Mouse (Mus musculus): ENCODE results near the gene Car2.

Car2 gene

GRCm38 (mm10) chr3:14886102-14887098 lies at the start of gene Car2:
Gene Car2 (plus strand): TSS chr3:14886273.
- DNase-seq = peak; percentile 66

- DNase-seq = no peak
Measured at GRCm38 (mm10) chr3:14838936-14839335, 47.1 kb upstream of the Car2 start.

- DNase-seq = no peak
Measured at GRCm38 (mm10) chr3:14839466-14840118, 46.5 kb upstream of the Car2 start.

- DNase-seq = no peak
Measured at GRCm38 (mm10) chr3:14848587-14849254, 37.4 kb upstream of the Car2 start.

- DNase-seq = no peak
Measured at GRCm38 (mm10) chr3:14853966-14854365, 32.1 kb upstream of the Car2 start.

DNA sequence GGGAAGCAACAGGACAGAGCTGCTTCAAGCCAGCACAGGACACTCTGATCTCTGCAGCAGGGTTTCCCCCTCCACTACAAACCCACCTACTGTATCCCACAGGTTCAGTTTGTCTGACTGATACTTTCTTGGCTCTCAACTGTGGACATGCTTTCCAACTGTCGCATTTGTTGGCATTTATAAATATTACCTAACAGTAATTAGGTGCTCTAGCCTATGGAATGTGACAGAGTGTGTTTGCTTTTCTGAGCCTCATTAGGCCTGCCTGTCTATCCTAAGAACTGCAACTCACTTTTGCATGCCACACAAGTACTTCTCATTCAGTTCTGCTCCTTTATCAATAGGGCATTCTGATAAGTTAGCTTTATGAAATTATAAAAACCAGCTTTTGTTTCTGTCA lies 31.6 kb upstream of the Car2 start:
- no peak for DNase-seq

DNA sequence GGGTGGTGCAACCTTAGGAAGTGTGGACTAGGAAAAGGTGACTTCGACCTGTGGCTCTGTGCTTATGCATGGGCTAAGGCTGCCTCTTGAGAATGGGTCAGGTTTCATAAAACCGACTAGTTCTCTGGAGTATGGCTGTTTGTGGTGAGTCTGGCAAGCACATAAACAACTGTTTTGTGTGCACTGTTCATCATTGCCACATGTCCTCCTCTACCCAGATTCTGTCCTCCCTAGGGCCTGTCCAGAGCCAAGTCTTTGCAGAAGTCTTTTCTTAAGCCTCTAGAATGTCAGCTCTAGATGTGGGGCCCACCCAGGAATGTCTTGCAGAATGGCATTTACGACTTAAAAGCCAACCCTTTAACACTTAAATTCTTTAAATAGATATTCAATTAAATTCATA lies 28.2 kb upstream of the Car2 start:
- no peak for DNase-seq

DNA sequence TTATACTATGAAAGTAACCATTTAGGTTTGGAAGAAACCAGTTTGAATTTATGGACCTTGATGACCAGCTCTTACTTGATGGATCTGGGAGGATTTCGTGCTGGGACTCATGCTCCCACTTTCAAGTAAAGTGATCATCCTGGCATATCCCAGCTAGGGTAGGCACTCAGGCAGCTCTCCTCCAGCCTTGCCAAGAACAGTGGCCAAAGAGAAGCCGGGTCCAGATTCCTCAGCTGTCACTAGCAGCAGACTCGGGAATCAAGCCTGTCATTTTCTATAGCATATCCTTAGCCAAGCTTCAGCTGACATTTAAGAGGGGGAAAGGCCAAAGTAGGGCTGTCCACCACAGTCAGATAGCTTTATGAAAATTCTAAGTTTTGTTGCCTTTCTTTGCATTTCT lies 25.8 kb upstream of the Car2 start:
- DNase-seq = no peak

DNA sequence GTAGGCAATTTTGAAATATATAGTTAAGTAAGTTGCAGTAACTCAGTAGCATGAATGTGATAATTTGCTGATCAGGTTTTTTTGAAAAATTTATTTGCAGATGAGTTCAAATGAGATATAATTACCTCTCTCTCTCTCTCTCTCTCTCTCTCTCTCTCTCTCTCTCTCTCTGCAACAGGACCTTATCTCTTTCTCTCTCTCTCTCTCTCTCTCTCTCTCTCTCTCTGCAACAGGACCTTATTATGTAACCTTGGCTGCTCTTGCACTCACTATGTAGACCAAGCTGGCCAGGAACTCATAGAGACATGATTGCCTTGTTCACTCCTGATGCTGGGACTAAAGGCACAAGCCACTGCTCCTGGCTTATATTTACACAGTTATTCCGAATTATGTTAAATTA lies 24.9 kb upstream of the Car2 start:
- no peak for DNase-seq

DNA sequence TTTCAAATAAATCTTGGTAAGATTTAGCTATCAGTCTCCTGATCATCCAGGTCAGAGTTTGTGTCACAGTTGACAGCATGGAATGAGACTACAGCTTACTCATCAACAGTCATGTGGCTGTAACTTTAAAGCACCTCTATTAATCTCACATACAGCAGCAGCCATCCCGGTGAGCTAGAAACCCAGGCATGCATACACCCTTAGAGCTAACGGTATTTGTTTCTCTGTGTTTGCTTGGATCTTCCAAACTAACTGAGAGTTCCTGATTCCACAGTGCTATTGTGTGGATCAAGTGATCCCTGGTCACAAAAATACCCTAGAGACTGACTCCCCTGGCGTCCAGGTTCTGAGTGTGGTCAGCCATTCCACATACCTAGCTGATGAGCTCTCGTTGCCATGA lies 24.3 kb upstream of the Car2 start:
- DNase-seq = no peak

- no peak for DNase-seq
Measured at GRCm38 (mm10) chr3:14862654-14863021, 23.4 kb upstream of the Car2 start.

- peak; percentile 17 for DNase-seq
Measured at GRCm38 (mm10) chr3:14863022-14863711, 22.9 kb upstream of the Car2 start, which contains the start of gene Car3. Gene Car3 (plus strand): TSS chr3:14863512.

- no peak for DNase-seq
Measured at GRCm38 (mm10) chr3:14863922-14864321, 22.2 kb upstream of the Car2 start.

DNA sequence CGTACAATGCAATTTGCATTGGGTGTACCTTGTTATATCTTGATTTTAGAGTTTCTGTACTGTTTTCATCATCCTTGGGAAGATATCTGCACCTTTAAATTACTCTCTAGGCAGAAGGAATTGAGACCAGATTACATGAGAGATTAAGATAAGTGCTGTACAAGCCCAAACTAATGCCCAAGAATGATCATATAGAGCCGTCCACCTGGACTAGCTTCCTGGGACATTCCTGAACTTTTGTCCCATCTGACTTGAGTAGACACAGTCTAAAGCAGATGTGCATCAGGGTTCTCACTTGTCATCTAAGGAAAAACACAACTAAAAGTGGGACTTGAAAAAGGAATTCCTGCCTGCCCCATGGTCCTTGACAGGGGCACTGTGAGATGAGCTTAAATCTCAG lies 20.1 kb upstream of the Car2 start:
- DNase-seq = no peak

- peak; percentile 61 for DNase-seq
Measured at GRCm38 (mm10) chr3:14869779-14870178, 16.3 kb upstream of the Car2 start.

GRCm38 (mm10) chr3:14870528-14870927 lies 15.5 kb upstream of the Car2 start:
- no peak for DNase-seq

GRCm38 (mm10) chr3:14871386-14871785 lies 14.7 kb upstream of the Car2 start:
- peak; percentile 17 for DNase-seq

- DNase-seq = no peak
Measured at GRCm38 (mm10) chr3:14874402-14875040, 11.6 kb upstream of the Car2 start.

GRCm38 (mm10) chr3:14876325-14876918 lies 9.7 kb upstream of the Car2 start:
- DNase-seq = no peak

GRCm38 (mm10) chr3:14877251-14877909 lies 8.7 kb upstream of the Car2 start:
- no peak for DNase-seq

- DNase-seq = no peak
Measured at GRCm38 (mm10) chr3:14878749-14879223, 7.3 kb upstream of the Car2 start.

Data from right cerebral cortex, postnatal 14 days (tissue).